Mouse (Mus musculus): ENCODE results near the gene Mtrf1l.

Gene Mtrf1l

GRCm38 (mm10) chr10:5804691-5805156 lies 19.0 kb downstream of the Mtrf1l start:
- DNase-seq: peak in 1 of 2 experiments; percentile 7

- DNase-seq: no peak
Measured at GRCm38 (mm10) chr10:5803739-5804138, 20.0 kb downstream of the Mtrf1l start.

GRCm38 (mm10) chr10:5802866-5803265 lies 20.8 kb downstream of the Mtrf1l start:
- DNase-seq: no peak

- peak; percentile 9 to 15 for DNase-seq
Measured at GRCm38 (mm10) chr10:5800490-5800889, 23.2 kb downstream of the Mtrf1l start.

DNA sequence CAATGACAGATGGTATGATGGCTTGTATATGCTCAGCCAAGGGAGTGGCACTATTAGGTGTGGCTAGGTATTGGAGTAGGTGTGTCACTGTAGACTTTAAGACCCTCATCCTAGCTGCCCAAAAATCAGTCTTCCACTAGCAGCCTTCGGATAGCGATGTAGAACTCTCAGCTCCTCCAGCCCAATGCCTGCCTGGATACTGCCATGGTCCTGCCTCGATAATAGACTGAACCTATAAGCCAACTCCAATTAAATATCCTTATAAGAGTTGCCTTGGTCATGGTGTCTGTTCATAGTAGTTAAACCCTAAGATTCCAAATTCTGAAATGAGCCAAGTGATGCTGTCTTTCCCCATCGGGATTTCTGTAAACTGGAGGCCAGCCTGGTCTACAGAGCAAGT lies 25.6 kb downstream of the Mtrf1l start:
- no peak for DNase-seq

DNA sequence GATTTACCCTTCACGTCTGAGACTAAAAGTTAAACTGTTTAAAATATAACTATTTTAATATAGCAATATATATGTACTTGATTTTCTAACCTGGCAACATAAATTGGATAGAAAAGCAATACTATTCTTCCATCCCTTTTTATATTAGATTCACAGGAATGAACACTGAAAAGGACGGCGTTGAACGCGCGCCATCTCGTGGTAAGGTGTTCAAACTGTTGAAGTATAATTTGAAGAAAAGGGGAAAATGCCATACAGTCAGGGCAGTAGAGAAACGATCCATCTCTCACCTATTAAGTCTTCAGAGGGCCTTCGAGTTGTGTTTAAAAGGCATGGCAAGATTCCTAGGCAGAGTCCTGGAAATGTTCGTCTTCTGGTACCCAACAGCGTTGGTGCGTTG lies 33.1 kb downstream of the Mtrf1l start:
- peak; percentile 44 to 49 for DNase-seq

GRCm38 (mm10) chr10:5786923-5787322 lies 36.8 kb downstream of the Mtrf1l start:
- peak; percentile 23 to 30 for DNase-seq
